Mouse (Mus musculus) left cerebral cortex, adult 2 months (tissue): ENCODE results near the gene Fgfr2. TPM values are rescaled to one million over a fixed set of nuclear protein-coding genes. Genes with fewer than 3 reads are reported as not detected.
A peak's percentile ranks its signal among the peaks of the same experiment; 100 is the strongest.

Experiments
- DNase-seq, 2 experiments: peaks; one replicate each; pipeline ENCODE4 v3.0.0; 2021 to 2022; ENCODE audit warnings: low spot score in 2 of 2, mixed read lengths in 1 of 2; ENCODE audit errors: extremely low spot score in 1 of 2
- H3K27ac ChIP-seq: fragments of 200-600 bp; 2 replicates; pipeline ENCODE4 v1.8.1; 2022
- H3K4me3 ChIP-seq: fragments of 200-600 bp; 2 replicates; pipeline ENCODE4 v1.8.1; 2022
- CTCF ChIP-seq: fragments of 200-600 bp; IDR thresholded peaks from 2 replicates; pipeline ENCODE4 v1.8.1; 2022; ENCODE audit warnings: antibody characterized with exemption, mild to moderate bottlenecking, moderate library complexity
- intact Hi-C: fragments of 180-260 bp; cut with DNase I; formaldehyde crosslinking; loops from one replicate; pipeline ENCODE4 v1.15.1; 2025
- total RNA-seq, 2 experiments: library from RNA; stranded (reverse); gene quantifications; 2 replicates each; pipeline ENCODE4 v1.2.3; 2021

Fgfr2 gene
- total RNA-seq, 2 experiments from 2014 or later = 47.3 to 47.4 TPM

DNA sequence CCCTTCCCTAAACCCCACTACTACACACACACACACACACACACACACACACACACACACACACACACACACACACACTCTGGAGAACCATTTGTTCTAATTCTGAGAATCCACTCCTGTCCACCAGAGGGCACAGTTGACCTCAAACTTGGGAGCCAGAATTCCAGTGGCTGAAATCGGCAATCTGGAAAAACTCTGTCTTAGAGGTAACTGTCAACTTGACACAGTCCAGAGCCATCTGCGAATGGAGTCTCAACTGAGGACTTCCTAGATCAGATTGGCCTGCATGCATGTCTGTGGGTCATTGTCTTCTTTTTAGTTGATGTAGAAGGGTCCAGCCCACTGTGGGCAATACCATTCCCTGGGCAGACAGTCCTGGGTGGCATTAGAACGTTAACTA is 2295.7 kb downstream of the Fgfr2 start:
- intact Hi-C loops = loop anchor here (1.0 to 10.0 kb wide), 3 partner anchors 55 to 227 kb away; partner anchors contain the start of gene Btbd16
- H3K4me3 ChIP-seq = no peak overlapping the region
- H3K27ac ChIP-seq = no peak overlapping the region
- peak; percentile 54 for TF ChIP-seq CTCF
- DNase-seq = peak; percentile 45 to 54

- TF ChIP-seq CTCF = no peak
- no peak for DNase-seq
- intact Hi-C loops = loop anchor here (5.0 to 10.0 kb wide), 2 partner anchors 54 to 228 kb away; partner anchors contain the start of gene Btbd16
Observed at GRCm38 (mm10) chr7:130826343-130826742, 2296.8 kb downstream of the Fgfr2 start.

DNA sequence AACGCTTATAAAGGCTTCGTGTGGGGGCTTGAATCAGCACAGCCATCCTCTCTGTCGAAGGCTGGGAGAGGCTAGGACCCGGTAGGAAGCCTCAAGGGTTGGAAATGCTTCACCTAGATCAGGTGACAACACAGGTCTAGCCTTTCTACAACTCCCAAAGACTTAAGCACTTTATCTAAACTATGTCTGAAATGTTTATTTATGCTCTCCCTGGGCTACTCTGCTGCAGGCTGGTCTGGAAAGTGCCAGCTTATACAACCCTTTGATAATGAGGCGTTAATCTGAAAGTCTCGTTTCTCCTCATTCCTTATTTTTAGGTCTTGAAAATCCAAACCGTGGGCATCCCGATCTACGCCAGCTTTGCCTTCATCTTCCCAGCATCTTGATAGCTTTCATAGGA is 2299.2 kb downstream of the Fgfr2 start:
- Histone ChIP-seq H3K27ac (no peak overlapping the region), H3K4me3 (no peak overlapping the region)
- no peak for DNase-seq
- no peak for TF ChIP-seq CTCF
- intact Hi-C loops = loop anchor here (10.0 kb wide), 1 partner anchor 231 kb away; no protein-coding TSS in a partner anchor

More at GRCm38 (mm10) chr7:130826343-130826742, 2296.8 kb downstream of the Fgfr2 start:
- Histone ChIP-seq H3K27ac (no peak overlapping the region), H3K4me3 (no peak overlapping the region)

DNA sequence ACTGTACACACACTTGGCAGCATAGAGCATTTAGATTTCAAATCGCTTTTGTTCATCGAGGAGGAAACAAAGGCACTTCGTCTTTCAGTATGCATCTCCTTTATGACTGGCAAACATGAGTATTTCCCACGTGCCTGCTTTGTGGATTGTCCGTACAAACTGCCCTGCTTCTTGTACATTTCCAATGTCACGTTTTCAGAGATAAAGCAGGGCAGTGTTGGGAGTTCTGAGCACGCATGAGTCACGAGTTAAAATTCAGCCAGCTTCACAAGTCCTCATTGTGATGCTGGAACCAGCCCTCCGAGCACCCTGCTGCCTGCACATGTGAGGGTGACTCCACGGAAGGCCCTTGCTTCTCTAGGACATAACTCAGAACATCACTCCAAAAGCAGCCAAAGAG is 2303.5 kb downstream of the Fgfr2 start:
- no peak for TF ChIP-seq CTCF
- Histone ChIP-seq H3K4me3 (no peak overlapping the region), H3K27ac (no peak overlapping the region)
- DNase-seq = no peak
- intact Hi-C loops = loop anchor here (10.0 kb wide), 1 partner anchor 235 kb away; no protein-coding TSS in a partner anchor

DNA sequence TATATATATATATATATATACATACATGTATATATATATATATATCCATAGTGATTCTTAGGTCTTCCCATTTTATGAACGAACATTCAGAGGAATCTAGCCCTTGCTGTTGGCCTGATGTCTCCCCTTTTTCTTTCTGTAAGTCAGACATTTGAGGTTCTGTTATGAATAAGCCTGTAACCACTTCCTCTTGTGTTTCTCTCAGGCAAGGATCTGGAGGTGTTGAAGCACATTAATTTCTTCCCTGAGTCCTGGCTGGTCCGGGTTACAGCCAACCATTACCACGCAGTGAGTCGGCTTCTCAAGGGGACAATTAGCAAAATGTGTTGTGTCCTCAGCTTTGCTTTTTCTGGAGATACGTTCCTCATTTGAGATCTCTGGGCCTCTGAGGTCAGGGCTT is 2304.3 kb downstream of the Fgfr2 start:
- H3K27ac ChIP-seq = peak overlapping the region; percentile 55; the same call in 1 of the 2 replicates
- no peak for TF ChIP-seq CTCF
- intact Hi-C loops = no loop called here

GRCm38 (mm10) chr7:130816243-130816642 is 2306.9 kb downstream of the Fgfr2 start:
- intact Hi-C loops = no loop called here
- DNase-seq = no peak
- TF ChIP-seq CTCF = no peak
- H3K27ac ChIP-seq = peak overlapping the region; percentile 36; the same call in 1 of the 2 replicates
- H3K4me3 ChIP-seq = no peak overlapping the region

More for the DNA sequence above, 2304.3 kb downstream of the Fgfr2 start:
- H3K4me3 ChIP-seq = no peak overlapping the region
- DNase-seq = no peak

DNA sequence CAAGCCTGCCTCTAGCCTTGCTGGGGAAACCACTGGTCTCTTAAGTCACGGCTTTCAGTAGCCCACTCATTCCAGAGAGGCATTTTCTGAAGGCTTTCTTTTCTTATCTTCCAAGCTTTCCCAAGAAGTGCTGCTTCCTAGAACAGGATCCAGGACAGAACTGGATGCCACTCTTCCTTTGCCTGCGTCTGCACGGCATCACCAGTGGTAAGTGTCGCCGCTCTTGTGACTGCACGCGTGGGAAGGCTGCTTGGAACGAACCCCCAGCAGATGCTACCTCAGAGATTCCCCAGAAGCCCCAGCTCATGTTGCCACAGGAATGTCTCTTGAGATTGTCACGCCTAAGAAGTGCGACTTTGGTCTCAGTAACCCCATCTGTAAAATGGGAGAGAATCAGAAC is 2307.5 kb downstream of the Fgfr2 start:
- intact Hi-C loops = no loop called here
- Histone ChIP-seq H3K27ac (peak overlapping the region; percentile 36; the same call in 1 of the 2 replicates), H3K4me3 (no peak overlapping the region)
- TF ChIP-seq CTCF = no peak
- no peak for DNase-seq

DNA sequence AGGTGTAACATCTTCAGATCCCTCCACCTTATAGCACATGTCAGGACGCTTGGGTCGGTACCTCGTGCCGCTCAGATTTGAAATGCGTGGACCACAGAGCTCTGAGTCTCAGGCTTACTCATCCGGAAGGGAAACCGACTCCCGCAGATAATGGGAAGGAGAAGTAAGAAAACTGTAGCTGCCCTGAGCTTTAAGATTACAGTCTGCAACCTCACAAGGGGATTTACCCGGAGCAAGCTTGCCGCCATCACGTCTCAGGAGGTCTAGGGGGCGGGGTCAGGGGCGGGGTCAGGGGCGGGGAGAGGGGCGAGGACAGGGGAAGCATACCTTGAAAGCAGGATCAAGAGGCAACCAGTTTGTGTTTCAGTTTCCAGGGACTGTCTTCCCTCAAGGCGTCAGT is 2310.7 kb downstream of the Fgfr2 start:
- TF ChIP-seq CTCF = no peak
- intact Hi-C loops = no loop called here
- DNase-seq = no peak
- Histone ChIP-seq H3K4me3 (no peak overlapping the region), H3K27ac (no peak overlapping the region)

DNA sequence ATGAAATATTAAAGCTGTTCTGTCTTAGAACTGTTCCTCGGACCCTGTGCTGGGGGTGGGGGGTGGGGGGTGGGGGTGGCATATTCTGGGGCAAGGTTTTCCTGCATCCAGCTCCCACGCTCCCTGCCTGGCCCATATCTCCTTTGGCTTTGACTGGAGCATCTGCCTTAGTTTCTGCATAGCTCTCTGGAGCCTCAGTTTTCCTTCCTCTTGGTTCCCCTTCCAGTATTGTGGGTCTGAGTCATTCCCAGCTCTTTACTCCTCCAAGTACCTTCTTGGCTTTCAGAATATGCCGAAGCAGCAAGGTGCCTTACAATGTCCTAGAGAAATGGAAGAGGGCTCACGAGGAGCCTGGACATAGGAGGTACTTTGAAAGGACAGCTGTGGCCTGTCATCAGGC is 2312.9 kb downstream of the Fgfr2 start:
- Histone ChIP-seq H3K4me3 (no peak overlapping the region), H3K27ac (peak overlapping the region; percentile 47)
- DNase-seq = no peak
- TF ChIP-seq CTCF = no peak
- intact Hi-C loops = no loop called here

GRCm38 (mm10) chr7:130808694-130809093 is 2314.5 kb downstream of the Fgfr2 start:
- intact Hi-C loops = no loop called here
- no peak overlapping the region for H3K4me3 ChIP-seq
- no peak for DNase-seq
- no peak for TF ChIP-seq CTCF
- H3K27ac ChIP-seq = peak overlapping the region; percentile 8; the same call in 1 of the 2 replicates

DNA sequence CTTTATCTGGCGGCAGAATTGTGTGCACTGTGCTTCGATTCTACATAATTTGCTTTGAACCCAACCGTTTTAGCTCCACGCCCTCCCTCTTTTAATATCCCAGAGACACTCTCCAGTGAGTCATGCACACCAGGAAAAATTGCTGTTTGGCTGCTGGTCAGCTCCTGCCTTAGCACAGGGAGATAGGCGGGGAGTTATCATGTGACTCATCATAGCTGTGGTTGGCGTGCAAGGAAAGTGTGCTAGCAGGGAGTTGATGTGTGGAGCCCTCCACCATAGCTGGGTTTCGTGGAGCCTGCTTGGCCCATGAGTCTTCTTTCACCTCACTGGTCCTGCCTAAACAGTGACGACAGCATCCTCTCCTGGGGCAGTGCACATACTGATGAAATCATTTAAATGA is 2315.4 kb downstream of the Fgfr2 start:
- peak overlapping the region; percentile 51 for H3K27ac ChIP-seq
- TF ChIP-seq CTCF = no peak
- H3K4me3 ChIP-seq = no peak overlapping the region
- DNase-seq = peak; percentile 50 to 56
- intact Hi-C loops = no loop called here

DNA sequence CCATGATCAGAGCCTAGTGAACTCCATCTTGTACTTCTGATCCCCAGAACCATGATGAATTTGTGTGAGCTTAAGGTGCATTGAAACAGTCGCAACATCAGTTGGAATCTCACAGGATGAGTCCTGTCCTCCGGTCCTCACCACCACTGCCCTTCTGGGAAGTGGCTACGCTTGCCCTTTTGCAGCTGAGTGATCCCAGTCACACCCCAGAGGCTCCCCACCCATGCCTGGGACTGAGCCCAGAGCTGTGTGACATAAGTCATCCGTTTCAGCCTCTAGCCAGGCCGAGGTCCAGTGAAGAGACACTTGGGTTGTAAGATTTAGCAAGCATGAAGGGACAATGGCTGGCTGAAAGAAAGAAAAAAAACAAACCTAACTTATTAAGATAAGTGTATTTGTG is 2318.2 kb downstream of the Fgfr2 start:
- intact Hi-C loops = no loop called here
- no peak overlapping the region for H3K4me3 ChIP-seq
- TF ChIP-seq CTCF = no peak
- H3K27ac ChIP-seq = 0 out of 2 replicates have a peak overlapping the region, but pooled peaks have one; percentile 4
- DNase-seq = no peak

- intact Hi-C loops = no loop called here
- no peak for DNase-seq
- no peak overlapping the region for H3K4me3 ChIP-seq
- no peak for TF ChIP-seq CTCF
- H3K27ac ChIP-seq = no peak overlapping the region
Observed at GRCm38 (mm10) chr7:130803251-130803825, 2319.8 kb downstream of the Fgfr2 start.
